Mouse (Mus musculus) neural tube, embryonic 14.5 days (tissue): Measurements from ENCODE around the gene Rab3b. TPM values are rescaled to one million over a fixed set of nuclear protein-coding genes. Genes with fewer than 3 reads are reported as not detected.

ENCODE experiments used
- ATAC-seq: fragments of 200-750 bp; cut with Nextera tagmentation; 2 replicates; pipeline ENCODE4 v1.8.0; 2017; ENCODE audit warnings: low read depth, mild to moderate bottlenecking, moderate TSS enrichment, moderate library complexity
- H3K27ac ChIP-seq: fragments of 300-500 bp; sonication (generic); 2 replicates; pipeline ENCODE4 v1.5.1; 2014; ENCODE audit warnings: low read depth, mild to moderate bottlenecking, control low read depth, low read length, moderate library complexity, mixed read lengths
- H3K27me3 ChIP-seq: fragments of 300-500 bp; sonication (generic); 2 replicates; pipeline ENCODE4 v1.6.1; 2014; ENCODE audit warnings: low read length; ENCODE audit not compliant: control insufficient read depth, insufficient read depth
- H3K36me3 ChIP-seq: fragments of 300-500 bp; sonication (generic); 2 replicates; pipeline ENCODE4 v1.6.1; 2014; ENCODE audit warnings: low read length, mixed read lengths; ENCODE audit not compliant: control insufficient read depth, insufficient read depth
- H3K4me1 ChIP-seq: fragments of 300-500 bp; sonication (generic); 2 replicates; pipeline ENCODE4 v1.6.1; 2014; ENCODE audit warnings: low read length; ENCODE audit not compliant: control insufficient read depth, insufficient read depth
- H3K4me2 ChIP-seq: fragments of 300-500 bp; sonication (generic); 2 replicates; pipeline ENCODE4 v1.6.1; 2014; ENCODE audit warnings: mild to moderate bottlenecking, low read depth, low read length, control low read depth
- H3K4me3 ChIP-seq: fragments of 300-500 bp; sonication (generic); 2 replicates; pipeline ENCODE4 v1.5.1; 2014; ENCODE audit warnings: low read depth, low read length, control low read depth, mixed read lengths
- H3K9ac ChIP-seq: fragments of 300-500 bp; sonication (generic); replicated peaks from 2 replicates; pipeline ENCODE4 v1.6.1; 2014; ENCODE audit warnings: low read depth, mild to moderate bottlenecking, control low read depth, low read length, mixed read lengths
- H3K9me3 ChIP-seq: fragments of 300-500 bp; sonication (generic); 2 replicates; pipeline ENCODE4 v1.6.1; 2016; ENCODE audit warnings: low read length; ENCODE audit not compliant: control insufficient read depth
- WGBS: fragments of 180-500 bp; shearing (Covaris S2); extraction: QIAGEN DNeasy Blood & Tissue Kit; methylation state at CpG from one replicate; pipeline ENCODE4 v1.1.7; 2014; 5-methylcytosine and 5-hydroxymethylcytosine counted together
- polyA plus RNA-seq: library from polyadenylated mRNA; unstranded; fragments of >200 nt; fragmentation: Nextera tagmentation; extraction: Ambion mirVana; gene quantifications from 2 replicates; pipeline ENCODE4 v1.2.1, GENCODE M21; 2014

Rab3b gene
- polyA plus RNA-seq, 1 experiment from 2014 or later: 213 TPM

DNA sequence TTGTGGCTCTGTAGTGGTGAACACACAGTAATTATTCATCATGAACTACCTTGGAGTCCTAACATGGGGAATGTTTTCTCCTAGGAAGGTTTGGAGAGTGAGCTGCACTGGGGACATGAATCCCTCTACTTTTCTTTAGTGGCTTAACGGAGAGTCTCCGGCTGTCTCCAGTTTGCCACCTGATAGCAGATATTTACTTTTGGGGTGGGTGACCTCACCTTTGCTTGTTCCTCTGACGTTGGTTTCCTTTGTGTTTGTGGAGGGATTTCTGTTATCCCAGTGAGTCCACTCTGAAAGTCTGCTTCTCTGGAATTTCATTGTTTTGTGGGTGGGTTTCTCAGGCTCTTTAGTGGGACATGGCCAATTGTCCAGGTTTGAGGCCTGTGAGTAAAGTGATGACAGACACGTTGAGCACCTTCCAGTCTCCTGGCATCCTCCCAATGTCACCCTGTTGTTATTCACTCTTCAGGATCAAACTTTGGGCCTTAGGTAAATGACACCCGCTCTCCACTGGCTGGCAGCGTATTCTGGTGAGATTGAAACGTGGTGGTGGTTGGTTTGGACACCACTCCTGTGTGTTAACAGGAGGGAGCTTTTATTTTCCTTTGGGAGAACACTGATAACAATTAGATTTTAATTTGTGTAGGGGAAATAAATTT lies 36.8 kb upstream of the Rab3b start:
- Histone ChIP-seq H3K27ac (no peak overlapping the region), H3K4me2 (no peak overlapping the region), H3K9me3 (no peaks in the 10 kb centered on the region), H3K4me1 (peaks cover 1% of the 10 kb centered on the region; the same call in 1 of the 2 replicates), H3K36me3 (no peaks in the 10 kb centered on the region), H3K27me3 (no peaks in the 10 kb centered on the region), H3K9ac (no peak overlapping the region), H3K4me3 (no peak overlapping the region)
- no peak for ATAC-seq
- WGBS: 94% methylated on average over 7 of the region's 7 CpGs

DNA sequence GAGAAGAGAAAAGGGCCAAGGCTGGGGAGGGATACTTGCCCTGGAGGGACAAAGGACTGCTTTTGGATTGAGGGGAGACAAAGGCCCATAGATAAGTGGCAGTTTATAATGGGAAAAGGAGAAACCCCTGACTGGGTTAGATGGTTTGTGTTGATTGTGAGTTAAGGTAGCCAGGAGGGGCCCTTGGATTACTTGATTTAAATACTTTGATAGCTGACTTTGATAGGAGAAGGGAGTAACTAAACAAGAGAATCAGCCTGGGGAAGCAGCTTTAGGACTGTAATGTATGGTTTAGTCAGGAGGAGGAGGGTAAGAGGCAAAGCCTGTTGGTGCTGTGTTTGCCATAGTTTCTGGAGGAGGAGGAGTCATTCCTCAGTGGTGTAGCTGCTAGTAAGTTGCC lies 35.5 kb upstream of the Rab3b start:
- H3K27me3 ChIP-seq: no peaks in the 10 kb centered on the region
- H3K4me2 ChIP-seq: no peak overlapping the region
- no peak overlapping the region for H3K27ac ChIP-seq
- no peak overlapping the region for H3K9ac ChIP-seq
- H3K4me3 ChIP-seq: no peak overlapping the region
- H3K4me1 ChIP-seq: peaks cover 3% of the 10 kb centered on the region; the same call in 1 of the 2 replicates
- no peak for ATAC-seq
- no peaks in the 10 kb centered on the region for H3K9me3 ChIP-seq
- no peaks in the 10 kb centered on the region for H3K36me3 ChIP-seq

DNA sequence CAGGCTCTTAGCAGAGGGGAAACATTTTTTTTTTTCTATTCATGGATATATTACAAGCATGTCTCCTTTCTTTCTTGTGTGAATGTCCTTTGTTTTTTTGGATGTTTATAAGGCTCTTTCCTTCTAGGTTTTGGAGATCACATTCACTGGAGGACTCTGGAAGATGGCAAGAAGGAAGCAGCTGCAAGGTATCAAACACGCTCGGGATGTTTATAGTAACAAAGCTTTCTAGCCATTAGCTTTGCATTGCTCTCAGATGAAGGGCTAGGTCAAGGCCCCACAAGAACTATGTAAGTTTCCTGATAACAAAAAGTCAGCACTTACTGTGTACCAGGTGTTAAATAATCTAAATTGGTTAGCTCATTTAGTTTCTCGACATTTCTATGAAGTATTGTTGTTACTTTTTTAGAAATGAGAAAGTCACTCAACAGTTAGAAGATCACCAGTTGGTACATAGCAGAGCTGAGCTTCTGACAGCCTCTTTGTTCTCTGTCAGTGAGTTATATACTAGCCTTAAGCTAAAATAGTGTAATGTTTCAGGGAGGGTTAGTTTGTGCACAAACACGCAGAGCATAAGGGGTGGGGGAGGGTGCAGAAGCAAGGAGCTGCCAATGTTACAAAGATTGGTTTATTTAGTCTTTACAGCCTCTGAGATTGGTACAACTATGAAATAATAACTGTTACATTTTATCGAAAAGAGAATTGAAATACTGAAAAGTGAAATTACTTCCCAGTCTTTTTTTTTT lies 32.9 kb upstream of the Rab3b start:
- ATAC-seq: no peak
- Histone ChIP-seq H3K9me3 (no peaks in the 10 kb centered on the region), H3K9ac (no peak overlapping the region), H3K4me1 (peaks cover 20% of the 10 kb centered on the region), H3K36me3 (no peaks in the 10 kb centered on the region), H3K4me2 (no peak overlapping the region), H3K27ac (no peak overlapping the region), H3K4me3 (no peak overlapping the region), H3K27me3 (no peaks in the 10 kb centered on the region)
- 89% methylated on average over 5 of the region's 5 CpGs for WGBS

DNA sequence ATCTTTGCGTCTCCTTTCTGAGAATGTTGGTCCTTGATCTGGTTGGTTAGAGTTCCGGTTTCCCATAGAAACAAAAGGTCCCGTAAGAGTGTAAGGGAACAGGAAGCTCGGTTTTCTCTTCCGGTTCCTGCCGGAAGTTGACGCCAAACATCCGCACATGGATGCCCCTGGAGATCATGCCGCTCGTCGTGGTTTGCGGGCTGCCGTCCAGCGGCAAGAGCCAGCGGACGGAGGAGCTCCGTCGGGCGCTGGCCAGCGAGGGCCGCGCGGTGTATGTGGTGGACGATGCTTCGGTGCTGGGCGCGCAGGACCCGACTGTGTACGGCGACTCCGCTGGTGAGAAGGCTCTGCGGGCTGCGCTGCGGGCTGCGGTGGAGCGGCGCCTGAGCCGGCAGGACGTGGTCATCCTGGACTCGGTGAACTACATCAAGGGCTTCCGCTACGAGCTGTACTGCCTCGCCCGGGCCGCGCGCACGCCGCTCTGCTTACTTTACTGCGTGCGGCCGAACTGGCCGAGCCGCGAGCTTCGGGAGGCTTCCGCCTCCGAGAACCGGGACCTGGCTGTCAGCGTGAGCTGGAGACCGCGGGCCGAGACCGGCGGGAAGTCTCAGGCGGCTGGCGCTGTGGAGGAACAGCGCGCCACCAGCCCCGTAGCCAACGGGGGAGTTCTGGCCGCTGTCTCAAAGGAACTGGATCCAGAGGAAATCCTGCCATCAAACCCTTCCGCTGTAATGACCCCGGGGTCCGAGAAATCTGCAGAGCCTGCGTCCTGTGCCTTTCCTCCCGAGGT lies 31.0 kb upstream of the Rab3b start, which contains the start of gene Kti12:
Gene Kti12, plus strand, starts transcription at position 71 of the 790 bp plus-strand sequence.
- H3K36me3 ChIP-seq: no peaks in the 10 kb centered on the region
- H3K27me3 ChIP-seq: no peaks in the 10 kb centered on the region
- peak within 1 kb of the TSS; percentile 74 for H3K9ac ChIP-seq
- peak; percentile 91 for ATAC-seq
- no peaks in the 10 kb centered on the region for H3K9me3 ChIP-seq
- under 1% methylated on average over 77 of the region's 77 CpGs for WGBS
- peak within 1 kb of the TSS; percentile 78 for H3K27ac ChIP-seq
- peak within 1 kb of the TSS; percentile 96 for H3K4me2 ChIP-seq
- peak within 1 kb of the TSS; percentile 86 for H3K4me3 ChIP-seq
- H3K4me1 ChIP-seq: peaks cover 20% of the 10 kb centered on the region

DNA sequence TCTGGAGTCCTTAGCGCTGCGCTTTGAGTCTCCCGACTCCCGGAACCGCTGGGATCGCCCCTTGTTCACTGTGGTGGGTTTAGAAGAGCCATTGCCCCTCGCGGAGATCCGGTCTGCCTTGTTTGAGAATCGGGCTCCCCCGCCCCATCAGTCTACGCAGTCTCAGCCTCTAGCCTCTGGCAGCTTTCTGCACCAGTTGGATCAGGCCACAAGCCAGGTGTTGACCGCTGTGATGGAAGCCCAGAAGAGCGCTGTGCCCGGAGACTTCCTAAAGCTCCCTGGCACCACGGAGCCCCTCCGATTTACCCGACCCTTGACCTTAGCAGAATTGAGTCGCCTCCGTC lies 30.4 kb upstream of the Rab3b start, which contains the start of gene A730015C16Rik:
Gene A730015C16Rik, minus strand, starts transcription at position 115 of the 344 bp plus-strand sequence.
- Histone ChIP-seq H3K36me3 (peaks cover 3% of the 10 kb centered on the region; the same call in 1 of the 2 replicates), H3K9ac (peak within 1 kb of the TSS; percentile 74), H3K4me1 (peaks cover 20% of the 10 kb centered on the region), H3K27ac (peak within 1 kb of the TSS; percentile 78), H3K4me3 (peak within 1 kb of the TSS; percentile 86), H3K27me3 (no peaks in the 10 kb centered on the region), H3K9me3 (no peaks in the 10 kb centered on the region), H3K4me2 (peak within 1 kb of the TSS; percentile 96)
- 12% methylated on average over 20 of the region's 20 CpGs for WGBS
- peak; percentile 29; the same call in 1 of the 2 replicates for ATAC-seq

DNA sequence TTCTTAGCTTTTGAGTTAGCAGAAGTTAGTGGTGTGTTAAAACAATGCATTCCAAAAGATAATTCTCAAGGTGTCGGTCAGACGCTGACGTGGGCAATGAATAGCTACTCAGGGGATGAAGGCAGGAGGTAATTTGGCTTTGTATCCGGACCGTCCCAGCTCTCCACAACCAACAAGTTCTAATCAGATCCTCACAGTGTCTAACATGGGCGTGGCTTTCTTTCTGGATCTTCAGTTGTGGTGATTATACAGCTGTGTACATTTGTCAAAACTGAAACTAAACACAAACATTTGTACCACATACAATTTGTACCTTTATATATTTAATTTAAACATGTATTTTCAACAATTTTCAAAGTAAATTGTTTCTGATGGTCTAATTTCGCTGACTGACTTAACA lies 12.1 kb upstream of the Rab3b start:
- WGBS: 89% methylated on average over 7 of the region's 7 CpGs
- no peak overlapping the region for H3K9ac ChIP-seq
- H3K27ac ChIP-seq: no peak overlapping the region
- ATAC-seq: no peak
- H3K36me3 ChIP-seq: peaks cover 22% of the 10 kb centered on the region
- no peak overlapping the region for H3K4me3 ChIP-seq
- no peaks in the 10 kb centered on the region for H3K9me3 ChIP-seq
- H3K27me3 ChIP-seq: no peaks in the 10 kb centered on the region
- no peak overlapping the region for H3K4me2 ChIP-seq
- no peaks in the 10 kb centered on the region for H3K4me1 ChIP-seq

DNA sequence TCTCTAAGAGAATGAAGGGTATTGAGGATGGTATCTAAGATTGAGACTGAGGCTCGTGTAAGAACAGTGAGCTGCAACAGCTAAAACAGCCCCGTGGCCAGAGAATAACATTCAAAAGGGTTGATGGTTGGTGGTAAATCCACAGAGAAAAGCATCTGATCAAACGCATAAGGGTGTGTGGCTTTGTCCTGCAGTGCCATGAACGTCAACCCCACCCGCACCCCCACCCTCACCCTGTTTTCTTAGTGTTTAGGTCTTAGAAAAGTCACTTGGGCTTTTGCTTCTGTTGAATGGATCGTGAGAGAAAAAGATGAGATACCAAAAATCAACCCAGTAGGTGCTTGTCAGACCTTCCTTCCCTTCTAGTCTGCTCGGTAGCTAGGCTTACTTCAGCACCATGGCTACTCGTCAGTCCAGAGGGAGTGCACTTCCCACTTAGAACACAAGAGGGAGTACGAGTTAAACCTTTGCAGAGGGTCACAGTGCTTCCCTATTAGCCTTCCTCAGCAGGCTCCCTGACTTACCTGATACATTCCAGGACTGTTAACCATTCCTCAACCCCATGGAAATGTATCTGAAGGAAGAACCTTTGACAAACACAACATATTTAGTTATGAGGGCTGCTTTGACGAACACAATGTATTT lies 9.0 kb upstream of the Rab3b start:
- Histone ChIP-seq H3K4me3 (no peak overlapping the region), H3K4me1 (no peaks in the 10 kb centered on the region), H3K4me2 (no peak overlapping the region), H3K9ac (no peak overlapping the region), H3K27me3 (no peaks in the 10 kb centered on the region), H3K36me3 (no peaks in the 10 kb centered on the region), H3K27ac (no peak overlapping the region), H3K9me3 (no peaks in the 10 kb centered on the region)
- peak; percentile 97 for ATAC-seq
- WGBS: 34% methylated on average over 10 of the region's 10 CpGs

DNA sequence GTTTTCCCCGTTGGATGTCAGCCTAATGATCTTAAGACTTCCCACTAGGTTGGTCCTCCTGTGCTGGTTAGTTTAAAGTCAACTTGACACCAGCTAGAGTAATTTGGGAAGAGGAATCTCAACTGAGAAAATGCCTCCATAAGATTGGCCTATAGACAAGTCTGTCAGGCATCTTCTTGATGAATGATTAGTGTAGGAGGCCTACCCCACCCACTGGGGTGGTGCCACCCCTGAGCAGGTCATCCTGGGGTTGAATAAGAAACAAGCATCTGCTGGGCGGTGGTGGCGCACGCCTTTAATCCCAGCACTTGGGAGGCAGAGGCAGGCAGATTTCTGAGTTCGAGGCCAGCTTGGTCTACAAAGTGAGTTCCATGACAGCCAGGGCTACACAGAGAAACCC lies 5.1 kb upstream of the Rab3b start:
- H3K36me3 ChIP-seq: no peaks in the 10 kb centered on the region
- no peaks in the 10 kb centered on the region for H3K9me3 ChIP-seq
- no peak overlapping the region for H3K9ac ChIP-seq
- H3K4me2 ChIP-seq: no peak overlapping the region
- WGBS: 90% methylated on average over 5 of the region's 5 CpGs
- H3K4me1 ChIP-seq: no peaks in the 10 kb centered on the region
- H3K27me3 ChIP-seq: no peaks in the 10 kb centered on the region
- no peak overlapping the region for H3K27ac ChIP-seq
- no peak for ATAC-seq
- no peak overlapping the region for H3K4me3 ChIP-seq
